Mouse (Mus musculus): Measurements from ENCODE around the gene Mroh2a.

DNA sequence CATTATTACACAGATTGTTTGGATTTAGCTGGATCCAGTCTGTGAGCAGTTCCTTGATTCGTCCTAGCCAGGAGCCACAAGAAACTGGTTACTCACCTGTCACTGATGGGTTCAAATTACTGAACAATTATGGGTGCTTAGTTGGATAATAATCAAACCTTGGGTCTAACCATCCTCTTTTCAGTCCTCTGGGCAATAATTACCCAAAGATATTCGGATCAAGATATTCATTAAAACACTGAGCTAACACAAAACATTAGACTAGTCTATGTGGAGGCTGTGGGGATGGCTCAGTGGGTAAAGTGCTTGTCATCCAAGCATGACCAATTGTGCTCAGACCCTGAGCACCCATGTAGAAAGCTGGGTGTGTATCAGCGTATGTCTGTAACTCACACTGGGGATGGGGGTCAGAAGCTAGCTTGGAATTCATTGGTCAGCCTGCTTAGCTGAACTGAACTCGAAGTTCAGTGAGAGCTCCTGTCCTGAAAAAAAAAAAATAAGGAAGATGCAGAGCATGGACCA lies 9.2 kb downstream of the Mroh2a start:
- TF ChIP-seq GATA1 (IDR thresholded peaks at IDR 0.05; ENCODE audit: low read length) (no peak), TAL1 (IDR thresholded peaks at IDR 0.05; ENCODE audit: low read length) (no peak)

Measured in erythroblast, embryonic 14.5 days (primary cell).